In the genomic region with DNA sequence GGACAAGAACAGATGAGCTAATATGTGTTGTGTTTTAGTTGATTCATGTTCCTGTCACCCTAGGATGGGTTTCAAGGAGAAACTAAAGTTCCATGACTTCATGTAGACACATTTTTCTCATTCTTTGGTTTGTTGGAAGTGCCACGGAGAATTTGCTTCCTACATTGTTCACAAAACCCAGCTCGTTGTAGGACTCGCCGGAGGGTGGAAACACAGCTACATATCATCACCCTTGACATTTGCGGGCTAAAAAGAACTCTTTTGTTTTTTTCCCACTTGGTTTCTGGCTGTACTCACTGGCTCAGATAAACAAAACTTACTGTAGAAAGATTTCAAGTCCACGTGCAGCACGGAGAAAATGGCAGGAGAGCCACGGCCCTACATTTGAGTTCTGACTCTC, we compare ENCODE assay signal across 14 mouse cellular contexts. TPM values are rescaled to one million over a fixed set of nuclear protein-coding genes. Genes with fewer than 3 reads are reported as not detected.
DNase-seq lines count a peak whose midpoint lies in the region; ATAC-seq and TF ChIP-seq lines count a peak whose summit lies in the region.
"Had no signal": no experiment of that assay in that cellular context is flagged by ENCODE, and none has a peak within 500 bp of the region (broad histone marks: within the 10 kb centered on the region; RNA-seq: fewer than 3 reads in every experiment).

No protein-coding gene starts in this region.

- H3K9me3 ChIP-seq in neural tube, embryonic 14.5 days (ENCODE audit: control insufficient read depth, low read length) = no peaks in the 10 kb centered on the region
- H3K9me3 ChIP-seq: forebrain, embryonic 10.5 days; G1E; limb, embryonic 13.5 days had no signal

- no peaks in the 10 kb centered on the region for H3K27me3 ChIP-seq in neural tube, embryonic 14.5 days (ENCODE audit: control insufficient read depth, insufficient read depth, low read length)
- H3K27me3 ChIP-seq: limb, embryonic 13.5 days had no signal

- peak; percentile 10; the same call in 1 of the 2 replicates for ATAC-seq in neural tube, embryonic 14.5 days (ENCODE audit: low read depth)
- ATAC-seq: hindbrain, embryonic 16.5 days had no signal

- peak; percentile 87 for DNase-seq in heart, adult 11 months
- DNase-seq in heart, postnatal 14 days = no peak
- DNase-seq in kidney, postnatal 4 days = peak; percentile 14 to 34
- DNase-seq in kidney, postnatal 25 days = no peak
- no peak for DNase-seq in frontal cortex, postnatal 36 days (ENCODE audit: low spot score in 2 of 2)
- DNase-seq: cerebellum, adult 8-10 months; gastrocnemius, postnatal 36 days had no signal

- no peak overlapping the region for H3K4me3 ChIP-seq in embryonic fibroblast, embryonic 13.5 days (ENCODE audit: insufficient read depth, low read length)
- H3K4me3 ChIP-seq in neural tube, embryonic 14.5 days (ENCODE audit: low read depth, low read length) = no peak overlapping the region
- H3K4me3 ChIP-seq: forebrain, embryonic 10.5 days; limb, embryonic 13.5 days had no signal

- intact Hi-C loops in heart, postnatal 14 days (cut with DNase I) = no loop called here

- 18% methylated on average over 8 of the region's 8 CpGs for WGBS in neural tube, embryonic 14.5 days

- H3K36me3 ChIP-seq in neural tube, embryonic 14.5 days (ENCODE audit: control insufficient read depth, insufficient read depth, low read length) = no peaks in the 10 kb centered on the region
- H3K36me3 ChIP-seq: forebrain, embryonic 10.5 days; limb, embryonic 13.5 days had no signal

- H3K4me2 ChIP-seq in neural tube, embryonic 14.5 days (ENCODE audit: low read depth, low read length) = no peak overlapping the region
- H3K4me2 ChIP-seq: limb, embryonic 13.5 days; midbrain, embryonic 11.5 days had no signal

- H3K27ac ChIP-seq in embryonic fibroblast, embryonic 13.5 days (ENCODE audit: insufficient read depth, low read length) = peak overlapping the region; percentile 35; the same call in 1 of the 2 replicates
- no peak overlapping the region for H3K27ac ChIP-seq in neural tube, embryonic 14.5 days (ENCODE audit: low read depth, low read length)
- H3K27ac ChIP-seq: forebrain, embryonic 10.5 days; limb, embryonic 13.5 days had no signal

- peaks cover 8% of the 10 kb centered on the region for H3K4me1 ChIP-seq in embryonic fibroblast, embryonic 13.5 days (ENCODE audit: control insufficient read depth, insufficient read depth, low read length)
- no peaks in the 10 kb centered on the region for H3K4me1 ChIP-seq in neural tube, embryonic 14.5 days (ENCODE audit: control insufficient read depth, insufficient read depth, low read length)
- H3K4me1 ChIP-seq: forebrain, embryonic 10.5 days; limb, embryonic 13.5 days had no signal

- TF ChIP-seq CTCF in embryonic fibroblast, embryonic 13.5 days (IDR thresholded peaks at IDR 0.05; ENCODE audit: borderline replicate concordance, insufficient read depth, low read length) = no peak

- TF ChIP-seq POLR2A in embryonic fibroblast, embryonic 13.5 days (IDR thresholded peaks at IDR 0.05; ENCODE audit: low read depth, low read length) = no peak

- no peak overlapping the region for H3K9ac ChIP-seq in neural tube, embryonic 14.5 days (replicated peaks; ENCODE audit: low read depth, low read length)
- H3K9ac ChIP-seq: limb, embryonic 13.5 days had no signal

RNA-seq across cellular contexts. Expression of a gene that starts 38.0 kb away (rescaled TPM):
- 10 to 100 TPM; 49.4 to 50.6 TPM for total RNA-seq in heart, postnatal 14 days (2021)
- 138 and 150 TPM in 2 replicates for polyA plus RNA-seq in embryonic fibroblast, embryonic 13.5 days (2011; ENCODE audit: insufficient read length, low read depth, missing spikeins)
- 173 and 198 TPM in 2 replicates for polyA plus RNA-seq in neural tube, embryonic 14.5 days (2014; fragmentation: Nextera tagmentation; extraction: Ambion mirVana)

RNA-seq across cellular contexts. Expression of a gene that starts 41.9 kb away (rescaled TPM):
- 10 to 100 TPM; 41.2 to 42.1 TPM for total RNA-seq in heart, postnatal 14 days (2021)
- 219 and 315 TPM in 2 replicates for polyA plus RNA-seq in embryonic fibroblast, embryonic 13.5 days (2011; ENCODE audit: insufficient read length, low read depth, missing spikeins)
- 32.9 and 37.0 TPM in 2 replicates for polyA plus RNA-seq in neural tube, embryonic 14.5 days (2014; fragmentation: Nextera tagmentation; extraction: Ambion mirVana)

Comparison
In these comparisons a context has a peak if more than half of its experiments do, and no peak if none do; other contexts are left out.
1. DNase-seq: peak in heart, adult 11 months (single experiment) and kidney, postnatal 4 days (2 of 2); none in heart, postnatal 14 days (0 of 2), kidney, postnatal 25 days (0 of 2) and frontal cortex, postnatal 36 days (0 of 2).